Mouse (Mus musculus): ENCODE results near the gene Gm2663. TPM values are rescaled to one million over a fixed set of nuclear protein-coding genes. Genes with fewer than 3 reads are reported as not detected.
"Not testable (repeated sequence)": the region's sequence is repeated elsewhere in the genome, so short reads cannot be mapped to it uniquely, and the experiment has no call there.

Gene Gm2663
- polyA plus RNA-seq, 1 experiment, result not detected

DNA sequence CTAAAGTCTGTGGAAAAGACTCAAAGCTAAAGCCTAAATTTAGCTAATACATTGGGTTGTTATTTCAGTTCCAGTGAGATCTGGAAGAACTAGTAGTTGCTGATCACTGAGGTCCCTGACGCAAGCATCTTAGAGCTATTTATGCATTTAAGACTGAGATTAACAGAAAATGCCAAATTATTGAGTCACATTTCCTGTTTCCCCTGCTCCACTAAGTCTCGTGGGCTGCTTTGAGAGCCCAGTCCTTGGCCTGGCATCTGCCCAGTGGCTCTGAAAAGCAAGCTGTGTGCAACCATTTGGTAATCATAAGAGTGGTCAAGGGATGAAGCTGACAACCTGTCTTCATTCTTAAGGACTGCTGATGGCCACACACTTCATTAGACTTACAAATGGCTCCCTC, 27.8 kb upstream of the Gm2663 start:
- TF ChIP-seq POLR2A (IDR thresholded peaks at IDR 0.05; ENCODE audit: borderline replicate concordance, low read depth, low read length) (no peak), CTCF (IDR thresholded peaks at IDR 0.05; ENCODE audit: low read depth, low read length) (no peak)
- H3K27ac ChIP-seq (ENCODE audit: insufficient read depth, low read depth, low read length), result peak overlapping the region; percentile 89
- H3K4me1 ChIP-seq (ENCODE audit: control insufficient read depth, insufficient read depth, low read length), result peaks cover 20% of the 10 kb centered on the region

DNA sequence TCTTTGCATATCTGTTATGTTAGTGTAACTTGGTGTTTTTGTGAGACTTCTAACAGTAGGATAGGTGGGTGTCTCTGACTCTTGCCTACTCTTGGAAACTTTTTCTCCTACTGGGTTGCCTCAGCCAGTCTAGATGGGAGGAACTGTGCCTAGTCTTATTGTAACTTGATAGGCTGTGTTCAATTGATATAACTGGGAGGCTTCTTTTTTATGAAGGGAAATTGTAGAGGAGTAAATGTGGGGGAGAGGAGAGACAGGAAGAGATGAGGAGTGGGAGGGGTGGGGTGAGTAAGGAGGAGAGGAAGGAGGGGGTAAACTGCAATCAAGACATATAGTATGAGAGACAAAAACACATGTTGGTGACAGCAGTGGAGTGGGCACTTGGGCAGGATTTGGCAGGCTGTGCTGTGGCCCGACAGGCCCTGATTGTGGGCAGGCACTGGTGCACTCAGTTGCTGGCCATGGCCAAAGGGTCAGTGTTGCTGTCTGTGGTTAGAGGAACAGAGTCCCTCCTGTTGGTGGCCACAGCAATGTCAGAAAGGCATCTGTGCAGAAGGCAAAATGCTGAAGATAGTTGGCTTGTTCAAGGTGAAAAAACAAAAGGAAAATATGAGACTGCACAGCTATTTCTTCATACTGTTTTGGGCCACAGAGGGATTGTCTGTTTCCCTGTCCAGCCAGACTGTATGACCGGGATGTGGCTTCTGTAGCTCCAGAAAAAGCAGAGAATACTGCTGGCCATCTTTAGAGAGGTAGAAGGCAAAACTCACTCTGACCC, 26.8 kb upstream of the Gm2663 start:
- TF ChIP-seq POLR2A (IDR thresholded peaks at IDR 0.05; ENCODE audit: borderline replicate concordance, low read depth, low read length) (no peak), CTCF (IDR thresholded peaks at IDR 0.05; ENCODE audit: low read depth, low read length) (no peak)
- H3K4me3 ChIP-seq (ENCODE audit: insufficient read depth, low read length), result no peak overlapping the region
- peaks cover 20% of the 10 kb centered on the region for H3K4me1 ChIP-seq (ENCODE audit: control insufficient read depth, insufficient read depth, low read length)
- peak overlapping the region; percentile 89 for H3K27ac ChIP-seq (ENCODE audit: insufficient read depth, low read depth, low read length)

More for the DNA sequence above, 27.8 kb upstream of the Gm2663 start:
- no peak overlapping the region for H3K4me3 ChIP-seq (ENCODE audit: insufficient read depth, low read length)

DNA sequence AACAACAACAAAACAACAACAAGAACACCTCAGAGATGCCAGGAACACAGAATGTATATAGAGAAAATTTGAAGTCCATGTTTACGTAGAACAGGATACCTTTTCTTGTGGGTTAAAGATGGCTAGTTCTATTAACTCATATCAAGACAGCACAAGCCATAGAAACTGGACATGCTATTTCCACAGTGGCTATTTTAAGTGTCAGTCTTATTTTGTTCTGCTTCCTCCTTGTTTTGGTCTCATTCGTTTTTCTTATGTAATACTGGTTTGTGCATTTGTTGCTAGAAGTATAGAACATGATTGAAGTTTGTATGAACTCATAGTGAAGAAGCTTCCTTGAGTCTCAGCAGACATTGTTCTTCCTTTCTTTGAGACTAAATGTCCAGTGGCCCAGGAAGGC, 19.9 kb upstream of the Gm2663 start:
- Histone ChIP-seq H3K27ac (ENCODE audit: insufficient read depth, low read depth, low read length) (peak overlapping the region; percentile 59), H3K4me1 (ENCODE audit: control insufficient read depth, insufficient read depth, low read length) (peaks cover 12% of the 10 kb centered on the region), H3K4me3 (ENCODE audit: insufficient read depth, low read length) (no peak overlapping the region)
- no peak for TF ChIP-seq POLR2A (IDR thresholded peaks at IDR 0.05; ENCODE audit: borderline replicate concordance, low read depth, low read length)
- no peak for TF ChIP-seq CTCF (IDR thresholded peaks at IDR 0.05; ENCODE audit: low read depth, low read length)

DNA sequence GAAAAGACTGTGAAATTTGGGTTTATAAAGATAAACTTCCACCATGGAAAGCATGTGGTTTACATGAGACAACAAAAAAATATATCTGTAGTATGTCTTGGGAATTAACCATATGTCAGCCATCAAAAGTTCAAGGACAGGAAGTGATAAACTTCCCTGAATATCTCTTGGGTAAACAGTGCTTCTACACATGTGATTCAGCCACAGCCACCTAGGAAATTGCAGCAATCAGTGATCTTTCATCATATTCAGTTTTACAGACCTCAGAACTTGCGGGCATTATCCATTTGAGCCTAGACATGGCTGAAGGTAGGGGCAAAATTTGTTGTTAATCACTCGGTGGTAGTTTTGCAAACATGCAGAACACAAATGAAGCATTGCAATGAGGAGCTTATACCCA, 19.4 kb upstream of the Gm2663 start:
- H3K4me3 ChIP-seq (ENCODE audit: insufficient read depth, low read length), result no peak overlapping the region
- peaks cover 12% of the 10 kb centered on the region for H3K4me1 ChIP-seq (ENCODE audit: control insufficient read depth, insufficient read depth, low read length)
- TF ChIP-seq POLR2A (IDR thresholded peaks at IDR 0.05; ENCODE audit: borderline replicate concordance, low read depth, low read length) (no peak), CTCF (IDR thresholded peaks at IDR 0.05; ENCODE audit: low read depth, low read length) (no peak)
- peak overlapping the region; percentile 59 for H3K27ac ChIP-seq (ENCODE audit: insufficient read depth, low read depth, low read length)

DNA sequence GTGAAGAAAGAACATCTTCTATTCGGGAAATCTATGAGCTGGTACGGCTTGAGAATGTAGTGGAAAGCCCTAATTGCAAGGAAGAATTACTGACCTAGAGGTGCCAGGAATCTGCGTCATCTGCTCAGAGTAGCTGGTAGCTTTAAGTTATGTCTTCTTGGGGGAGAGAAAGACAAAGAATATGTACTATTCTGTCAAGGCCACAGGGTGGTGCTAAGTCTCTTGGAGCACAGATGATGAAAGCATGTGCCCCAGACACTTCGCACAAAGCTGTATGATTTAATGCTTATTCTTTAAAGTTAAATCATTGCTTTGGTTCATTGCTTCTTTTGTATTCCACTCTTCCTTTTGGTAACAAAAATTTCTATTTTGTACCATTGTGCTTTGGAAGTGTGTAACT, 15.8 kb upstream of the Gm2663 start:
- Histone ChIP-seq H3K4me1 (ENCODE audit: control insufficient read depth, insufficient read depth, low read length) (peaks cover 6% of the 10 kb centered on the region), H3K4me3 (ENCODE audit: insufficient read depth, low read length) (no peak overlapping the region)

DNA sequence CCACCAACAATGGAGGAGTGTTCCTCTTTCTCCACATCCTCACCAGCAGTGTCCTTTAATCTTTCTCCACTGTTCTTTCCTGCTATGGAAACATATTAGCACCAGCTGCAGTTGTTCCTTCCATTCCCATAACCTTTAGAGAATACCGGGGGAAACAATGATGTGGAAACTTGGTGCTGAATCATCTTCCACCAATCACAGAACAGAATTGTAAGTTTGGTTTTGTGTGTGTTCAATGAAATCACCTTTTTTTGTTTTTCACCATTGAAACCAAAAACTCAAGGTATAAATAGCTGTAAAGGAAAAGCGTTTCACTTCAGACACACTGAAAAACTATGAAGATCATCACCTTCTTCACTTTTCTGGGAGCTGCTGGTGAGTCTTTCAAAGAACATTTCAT, 34.8 kb downstream of the Gm2663 start, which contains the start of gene 1810009J06Rik:
1810009J06Rik (plus strand) TSS at position 301 of the 400 bp plus-strand sequence.
- not testable (repeated sequence) for H3K27ac ChIP-seq (ENCODE audit: insufficient read depth, low read depth, low read length); H3K4me1 ChIP-seq (ENCODE audit: control insufficient read depth, insufficient read depth, low read length); H3K4me3 ChIP-seq (ENCODE audit: insufficient read depth, low read length)

More for the DNA sequence above, 15.8 kb upstream of the Gm2663 start:
- TF ChIP-seq POLR2A (IDR thresholded peaks at IDR 0.05; ENCODE audit: borderline replicate concordance, low read depth, low read length) (no peak), CTCF (IDR thresholded peaks at IDR 0.05; ENCODE audit: low read depth, low read length) (no peak)
- no peak overlapping the region for H3K27ac ChIP-seq (ENCODE audit: insufficient read depth, low read depth, low read length)

DNA sequence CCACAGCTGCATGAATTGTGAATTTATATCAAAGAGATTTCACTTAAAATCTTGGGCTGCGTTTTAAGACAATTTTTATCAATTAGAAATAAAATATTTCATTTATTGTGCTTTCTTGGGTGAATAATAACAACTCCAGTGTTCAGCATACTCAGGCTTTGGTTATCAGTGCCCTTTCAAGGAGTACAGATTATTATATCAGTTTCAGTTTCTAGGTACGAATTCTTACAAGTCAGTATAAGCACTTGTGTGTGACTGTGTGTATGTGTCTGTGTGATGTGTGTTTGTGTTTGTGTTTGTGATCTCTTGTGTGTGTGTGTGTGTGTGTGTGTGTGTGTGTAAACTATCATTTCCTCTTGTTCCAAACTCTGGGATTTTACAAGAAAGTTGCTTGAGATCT, 45.6 kb downstream of the Gm2663 start:
- no peak overlapping the region for H3K27ac ChIP-seq (ENCODE audit: insufficient read depth, low read depth, low read length)

DNA sequence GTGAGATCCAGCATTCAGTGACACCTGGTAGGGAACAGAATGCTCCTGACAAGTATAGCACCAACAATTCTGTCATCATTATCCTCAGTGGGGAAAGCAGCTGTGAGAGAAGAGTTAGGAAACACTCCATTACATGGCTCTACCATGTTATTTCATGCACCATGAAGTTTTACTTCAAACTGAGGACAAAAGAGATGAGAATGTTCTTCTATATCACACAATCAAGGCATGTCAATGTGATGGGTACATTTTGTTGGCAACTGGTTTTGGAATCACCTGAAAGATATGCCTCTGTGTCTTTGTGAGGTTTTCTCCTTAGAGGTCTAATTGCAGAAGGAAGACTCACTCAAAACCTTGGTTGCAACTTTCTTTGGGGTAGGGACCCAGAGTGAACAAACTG, 47.5 kb downstream of the Gm2663 start, which contains the start of gene Gm4744:
Gm4744 (minus strand) TSS at position 101 of the 400 bp plus-strand sequence.
- TF ChIP-seq CTCF (IDR thresholded peaks at IDR 0.05; ENCODE audit: low read depth, low read length) (no peak), POLR2A (IDR thresholded peaks at IDR 0.05; ENCODE audit: borderline replicate concordance, low read depth, low read length) (no peak)
- H3K27ac ChIP-seq (ENCODE audit: insufficient read depth, low read depth, low read length), result no peak within 1 kb of the TSS

More for the DNA sequence above, 45.6 kb downstream of the Gm2663 start:
- no peak for TF ChIP-seq POLR2A (IDR thresholded peaks at IDR 0.05; ENCODE audit: borderline replicate concordance, low read depth, low read length)
- Histone ChIP-seq H3K4me3 (ENCODE audit: insufficient read depth, low read length) (no peak overlapping the region), H3K4me1 (ENCODE audit: control insufficient read depth, insufficient read depth, low read length) (no peaks in the 10 kb centered on the region)

More for the DNA sequence above, 47.5 kb downstream of the Gm2663 start, which contains the start of gene Gm4744:
- Histone ChIP-seq H3K4me1 (ENCODE audit: control insufficient read depth, insufficient read depth, low read length) (no peaks in the 10 kb centered on the region), H3K4me3 (ENCODE audit: insufficient read depth, low read length) (no peak within 1 kb of the TSS)

Other genes with a start within 250 kb of the Gm2663 start
- not detected in 2 replicates for gene Moxd2, start 112.0 kb downstream of the Gm2663 start, polyA plus RNA-seq (2012; ENCODE audit: insufficient read depth, insufficient read length, missing spikeins)
- gene Prss58, start 99.1 kb downstream of the Gm2663 start, polyA plus RNA-seq (2012; ENCODE audit: insufficient read depth, insufficient read length, missing spikeins), result not detected in 2 replicates
- gene 1700074P13Rik, start 58.9 kb downstream of the Gm2663 start, polyA plus RNA-seq (2012; ENCODE audit: insufficient read depth, insufficient read length, missing spikeins), result not detected in 2 replicates
- not detected in 2 replicates for gene Gm4744, start 47.6 kb downstream of the Gm2663 start, polyA plus RNA-seq (2012; ENCODE audit: insufficient read depth, insufficient read length, missing spikeins)
- gene 1810009J06Rik, start 34.7 kb downstream of the Gm2663 start, polyA plus RNA-seq (2012; ENCODE audit: insufficient read depth, insufficient read length, missing spikeins), result not detected in 2 replicates
- not detected in 2 replicates for gene 2210010C04Rik, start 36.0 kb upstream of the Gm2663 start, polyA plus RNA-seq (2012; ENCODE audit: insufficient read depth, insufficient read length, missing spikeins)

All from bone marrow macrophage, adult 2 months (primary cell).